Mouse (Mus musculus) stomach, embryonic 16.5 days (tissue): ENCODE measurements around the gene Rhbdd2. TPM values are rescaled to one million over a fixed set of nuclear protein-coding genes. Genes with fewer than 3 reads are reported as not detected.
A peak's percentile ranks its signal among the peaks of the same experiment; 100 is the strongest.

Experiments
- ATAC-seq: fragments of 200-750 bp; cut with Nextera tagmentation; 2 replicates; pipeline ENCODE4 v1.8.0; 2017; ENCODE audit warnings: moderate number of reproducible peaks, moderate TSS enrichment; ENCODE audit not compliant: insufficient read depth, low FRiP score
- H3K27ac ChIP-seq: fragments of 300-500 bp; sonication (generic); 2 replicates; pipeline ENCODE4 v1.5.1; 2014; ENCODE audit warnings: low read length
- H3K27me3 ChIP-seq: fragments of 300-500 bp; sonication (generic); 2 replicates; pipeline ENCODE4 v1.6.1; 2014; ENCODE audit warnings: low read length, control low read depth, mixed read lengths; ENCODE audit not compliant: control insufficient read depth, insufficient read depth
- H3K36me3 ChIP-seq: fragments of 300-500 bp; sonication (generic); 2 replicates; pipeline ENCODE4 v1.6.1; 2014; ENCODE audit warnings: low read length; ENCODE audit not compliant: control insufficient read depth, insufficient read depth
- H3K4me1 ChIP-seq: fragments of 300-500 bp; sonication (generic); 2 replicates; pipeline ENCODE4 v1.6.1; 2014; ENCODE audit warnings: low read length, control low read depth, mixed read lengths; ENCODE audit not compliant: control insufficient read depth, insufficient read depth
- H3K4me2 ChIP-seq: fragments of 300-500 bp; sonication (generic); 2 replicates; pipeline ENCODE4 v1.6.1; 2014; ENCODE audit warnings: low read depth, low read length, mixed read lengths
- H3K4me3 ChIP-seq: fragments of 300-500 bp; sonication (generic); replicated peaks from 2 replicates; pipeline ENCODE4 v1.5.1; 2014; ENCODE audit warnings: mild to moderate bottlenecking, low read length
- H3K9ac ChIP-seq: fragments of 300-500 bp; sonication (generic); 2 replicates; pipeline ENCODE4 v1.6.1; 2014; ENCODE audit warnings: low read length
- H3K9me3 ChIP-seq: fragments of 300-500 bp; sonication (generic); replicated peaks from 2 replicates; pipeline ENCODE4 v1.6.1; 2016; ENCODE audit warnings: low read length, control low read depth; ENCODE audit not compliant: control insufficient read depth
- WGBS: fragments of 180-500 bp; shearing (Covaris S2); extraction: QIAGEN DNeasy Blood & Tissue Kit; methylation state at CpG from one replicate; pipeline ENCODE4 v1.1.7; 2014; 5-methylcytosine and 5-hydroxymethylcytosine counted together
- polyA plus RNA-seq: library from polyadenylated mRNA; unstranded; fragments of >200 nt; fragmentation: Nextera tagmentation; extraction: Ambion mirVana; gene quantifications from 2 replicates; pipeline ENCODE4 v1.2.1, GENCODE M21; 2015

The Rhbdd2 gene
- polyA plus RNA-seq, 1 experiment from 2014 or later = 41.3 TPM

- Histone ChIP-seq H3K27ac (no peak overlapping the region), H3K36me3 (peaks cover 3% of the 10 kb centered on the region; the same call in 1 of the 2 replicates), H3K4me2 (no peak overlapping the region), H3K9ac (no peak overlapping the region), H3K27me3 (no peaks in the 10 kb centered on the region), H3K4me3 (no peak overlapping the region), H3K4me1 (peaks cover 14% of the 10 kb centered on the region), H3K9me3 (no peaks in the 10 kb centered on the region)
- 72% methylated on average over 1 of the region's 1 CpGs for WGBS
- ATAC-seq = no peak
These were observed 8.6 kb downstream of the Rhbdd2 start for GRCm38 (mm10) chr5:135641028-135641427.

GRCm38 (mm10) chr5:135642686-135643551, 10.5 kb downstream of the Rhbdd2 start:
- peaks cover 12% of the 10 kb centered on the region for H3K4me1 ChIP-seq
- no peak overlapping the region for H3K27ac ChIP-seq
- H3K4me3 ChIP-seq = no peak overlapping the region
- H3K9ac ChIP-seq = no peak overlapping the region
- H3K27me3 ChIP-seq = no peaks in the 10 kb centered on the region
- 79% methylated on average over 10 of the region's 10 CpGs for WGBS
- H3K36me3 ChIP-seq = no peaks in the 10 kb centered on the region
- H3K4me2 ChIP-seq = no peak overlapping the region
- no peaks in the 10 kb centered on the region for H3K9me3 ChIP-seq
- no peak for ATAC-seq

- Histone ChIP-seq H3K4me2 (no peak overlapping the region), H3K9me3 (no peaks in the 10 kb centered on the region), H3K9ac (no peak overlapping the region), H3K27ac (no peak overlapping the region), H3K4me1 (peaks cover 10% of the 10 kb centered on the region; the same call in 1 of the 2 replicates), H3K4me3 (no peak overlapping the region), H3K27me3 (no peaks in the 10 kb centered on the region), H3K36me3 (no peaks in the 10 kb centered on the region)
- 96% methylated on average over 1 of the region's 1 CpGs for whole genome bisulfite sequencing
- no peak for ATAC-seq
These were observed 11.1 kb downstream of the Rhbdd2 start for GRCm38 (mm10) chr5:135643552-135643842.

- no peak for ATAC-seq
- Histone ChIP-seq H3K4me2 (no peak overlapping the region), H3K27me3 (no peaks in the 10 kb centered on the region), H3K4me1 (peaks cover 10% of the 10 kb centered on the region; the same call in 1 of the 2 replicates), H3K9ac (no peak overlapping the region), H3K36me3 (no peaks in the 10 kb centered on the region), H3K27ac (no peak overlapping the region), H3K9me3 (no peaks in the 10 kb centered on the region), H3K4me3 (no peak overlapping the region)
- WGBS = 90% methylated on average over 8 of the region's 8 CpGs
These were observed 11.5 kb downstream of the Rhbdd2 start for GRCm38 (mm10) chr5:135643869-135644268.

- H3K27me3 ChIP-seq = no peaks in the 10 kb centered on the region
- no peaks in the 10 kb centered on the region for H3K36me3 ChIP-seq
- H3K9ac ChIP-seq = no peak overlapping the region
- H3K4me2 ChIP-seq = no peak overlapping the region
- 0 out of 2 replicates have a peak, but pooled peaks cover 5% of the 10 kb centered on the region for H3K4me1 ChIP-seq
- H3K27ac ChIP-seq = no peak overlapping the region
- ATAC-seq = no peak
- 75% methylated on average over 5 of the region's 5 CpGs for WGBS
- H3K9me3 ChIP-seq = no peaks in the 10 kb centered on the region
- no peak overlapping the region for H3K4me3 ChIP-seq
These were observed 12.9 kb downstream of the Rhbdd2 start for GRCm38 (mm10) chr5:135645330-135645729.

GRCm38 (mm10) chr5:135646038-135646437, 13.6 kb downstream of the Rhbdd2 start:
- H3K9me3 ChIP-seq = no peaks in the 10 kb centered on the region
- no peak overlapping the region for H3K9ac ChIP-seq
- 61% methylated on average over 6 of the region's 6 CpGs for WGBS
- H3K4me1 ChIP-seq = 0 out of 2 replicates have a peak, but pooled peaks cover 4% of the 10 kb centered on the region
- H3K36me3 ChIP-seq = no peaks in the 10 kb centered on the region
- H3K4me3 ChIP-seq = no peak overlapping the region
- H3K27ac ChIP-seq = no peak overlapping the region
- H3K27me3 ChIP-seq = no peaks in the 10 kb centered on the region
- H3K4me2 ChIP-seq = no peak overlapping the region
- ATAC-seq = peak; percentile 61; the same call in 1 of the 2 replicates

DNA sequence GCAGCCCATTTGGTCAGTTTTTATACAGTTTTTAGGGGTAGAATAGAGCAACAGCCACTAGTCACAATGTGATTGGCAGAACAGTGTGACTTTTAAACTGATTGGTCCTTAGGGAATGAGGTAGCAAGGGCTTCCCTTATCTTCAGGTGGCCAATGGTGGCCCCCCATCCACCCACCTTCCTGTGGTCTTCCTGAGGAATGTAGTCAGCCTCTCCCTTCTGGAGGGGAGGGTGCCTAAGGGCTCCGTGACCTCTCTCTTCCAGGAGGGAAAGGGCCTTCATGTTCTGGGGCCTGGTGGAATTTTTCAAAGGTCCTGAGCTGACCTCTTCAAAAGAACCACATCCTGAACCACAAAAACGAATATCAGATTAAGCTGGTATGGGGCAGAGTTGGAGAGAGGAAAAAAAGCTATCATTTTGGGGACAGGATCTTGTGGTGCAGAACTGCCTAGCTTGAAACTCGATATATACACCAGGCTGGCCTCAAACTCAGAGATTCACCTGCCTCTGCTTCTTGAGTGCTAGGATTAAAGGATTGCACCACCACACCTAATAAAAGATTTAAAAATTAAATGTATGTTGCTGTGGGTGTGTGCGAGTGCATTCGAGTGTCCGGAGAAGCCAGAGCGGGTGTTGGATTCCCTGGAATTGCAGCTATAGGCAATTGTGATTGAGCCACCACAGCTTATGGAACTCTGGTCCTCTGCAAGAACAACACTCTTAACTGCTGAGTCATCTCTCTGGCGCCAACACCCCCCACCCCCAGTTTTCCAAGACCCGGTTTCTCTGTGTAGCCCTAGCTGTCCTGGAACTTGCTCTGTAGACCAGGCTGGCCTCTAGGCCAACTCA, 16.3 kb downstream of the Rhbdd2 start:
- no peaks in the 10 kb centered on the region for H3K9me3 ChIP-seq
- WGBS = 71% methylated on average over 9 of the region's 9 CpGs
- no peaks in the 10 kb centered on the region for H3K36me3 ChIP-seq
- no peak overlapping the region for H3K4me3 ChIP-seq
- H3K4me2 ChIP-seq = no peak overlapping the region
- no peak overlapping the region for H3K9ac ChIP-seq
- H3K4me1 ChIP-seq = 0 out of 2 replicates have a peak, but pooled peaks cover 4% of the 10 kb centered on the region
- no peak for ATAC-seq
- H3K27ac ChIP-seq = no peak overlapping the region
- H3K27me3 ChIP-seq = no peaks in the 10 kb centered on the region

DNA sequence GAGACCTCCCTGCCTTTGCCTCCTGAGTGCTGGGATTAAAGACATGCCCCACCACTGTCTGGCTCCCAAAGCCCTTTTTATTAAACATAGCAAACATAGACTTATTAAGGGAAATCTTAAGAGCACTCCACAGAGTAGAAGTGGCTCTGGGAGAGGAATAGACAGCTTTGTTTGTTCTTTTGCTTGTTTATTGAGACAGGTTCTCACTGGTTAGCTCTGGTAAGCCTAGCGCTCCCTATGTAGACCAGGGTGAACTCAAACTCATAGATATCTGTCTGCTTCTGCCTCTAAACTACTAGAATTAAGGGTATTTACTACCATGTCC, 16.9 kb downstream of the Rhbdd2 start:
- Histone ChIP-seq H3K9me3 (no peaks in the 10 kb centered on the region), H3K4me3 (no peak overlapping the region), H3K27ac (no peak overlapping the region), H3K36me3 (no peaks in the 10 kb centered on the region), H3K27me3 (no peaks in the 10 kb centered on the region), H3K4me2 (no peak overlapping the region), H3K9ac (no peak overlapping the region), H3K4me1 (0 out of 2 replicates have a peak, but pooled peaks cover 4% of the 10 kb centered on the region)
- no peak for ATAC-seq
- 93% methylated on average over 1 of the region's 1 CpGs for WGBS

GRCm38 (mm10) chr5:135651536-135651935, 19.1 kb downstream of the Rhbdd2 start:
- H3K27ac ChIP-seq = no peak overlapping the region
- no peaks in the 10 kb centered on the region for H3K9me3 ChIP-seq
- H3K4me2 ChIP-seq = no peak overlapping the region
- H3K27me3 ChIP-seq = no peaks in the 10 kb centered on the region
- no peak overlapping the region for H3K4me3 ChIP-seq
- WGBS = 71% methylated on average over 3 of the region's 3 CpGs
- H3K4me1 ChIP-seq = no peaks in the 10 kb centered on the region
- H3K9ac ChIP-seq = no peak overlapping the region
- no peak for ATAC-seq
- no peaks in the 10 kb centered on the region for H3K36me3 ChIP-seq
